Mouse (Mus musculus) liver, postnatal 0 days (tissue): ENCODE results near the gene Calml3.

Experiments
- CTCF ChIP-seq: sonication (generic); IDR thresholded peaks from 2 replicates; pipeline ENCODE4 v1.5.1; 2016; ENCODE audit warnings: antibody characterized with exemption, low read depth
- EP300 ChIP-seq: IDR thresholded peaks from 2 replicates; pipeline ENCODE4 v1.6.1; 2016; ENCODE audit warnings: antibody characterized with exemption, low read depth, mild to moderate bottlenecking

GRCm38 (mm10) chr13:3787102-3787501 lies 17.0 kb downstream of the Calml3 start:
- TF ChIP-seq EP300 (no peak), CTCF (no peak)
